ENCODE assay signal across 9 mouse cellular contexts in the genomic region with DNA sequence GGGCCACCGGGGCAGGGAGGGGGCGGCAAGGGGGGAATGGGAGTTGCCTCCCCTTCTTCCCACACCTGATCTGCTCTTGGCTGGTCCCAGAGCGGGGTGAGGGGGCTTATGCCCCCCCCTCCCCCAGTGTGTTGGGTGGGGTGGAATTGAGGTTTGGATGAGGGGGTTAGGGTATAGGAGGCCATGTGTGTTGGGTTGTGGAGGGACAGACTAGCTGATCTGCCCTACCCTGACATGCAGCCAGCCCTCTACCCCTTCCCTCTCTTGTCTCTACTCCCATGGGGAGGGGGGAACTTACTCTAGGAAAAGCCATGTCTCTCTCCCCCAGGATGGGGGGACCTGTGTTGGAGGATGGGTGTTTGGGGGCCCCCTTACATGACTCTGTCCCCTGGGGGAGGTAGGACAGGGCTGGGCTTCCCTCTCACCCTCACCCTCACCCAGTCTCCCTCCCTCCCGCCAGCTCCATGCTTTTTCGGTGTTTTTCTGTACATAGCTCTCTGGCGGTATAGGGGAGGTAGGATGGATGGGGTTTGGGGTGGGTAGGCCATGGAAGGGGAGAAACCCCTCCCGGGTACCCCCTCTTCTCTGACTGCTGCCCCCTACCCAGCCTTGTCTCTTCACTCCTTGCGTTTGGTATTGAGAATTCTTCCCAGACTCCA. TPM values are rescaled to one million over a fixed set of nuclear protein-coding genes. Genes with fewer than 3 reads are reported as not detected.
DNase-seq lines count a peak whose midpoint lies in the region; ATAC-seq and TF ChIP-seq lines count a peak whose summit lies in the region.
"Had no signal": no experiment of that assay in that cellular context is flagged by ENCODE, and none has a peak within 500 bp of the region (broad histone marks: within the 10 kb centered on the region; RNA-seq: fewer than 3 reads in every experiment).

No protein-coding gene starts in this region.

- peak overlapping the region; percentile 83; the same call in 1 of the 2 replicates for H3K9ac ChIP-seq in forebrain, embryonic 13.5 days
- H3K9ac ChIP-seq in forebrain, postnatal 0 days: no peak overlapping the region
- H3K9ac ChIP-seq in lung, postnatal 0 days (replicated peaks; ENCODE audit: low read depth): no peak overlapping the region; the same call in 1 of the 2 replicates
- H3K9ac ChIP-seq in limb, embryonic 11.5 days (ENCODE audit: low read length): peak overlapping the region; percentile 34
- H3K9ac ChIP-seq in stomach, embryonic 15.5 days: peak overlapping the region; percentile 29; the same call in 1 of the 2 replicates

- H3K27ac ChIP-seq in forebrain, embryonic 13.5 days: no peak overlapping the region
- no peak overlapping the region for H3K27ac ChIP-seq in forebrain, postnatal 0 days (ENCODE audit: low read depth, low read length)
- peak overlapping the region; percentile 11; the same call in 1 of the 2 replicates for H3K27ac ChIP-seq in lung, postnatal 0 days (ENCODE audit: low read length)
- no peak overlapping the region for H3K27ac ChIP-seq in limb, embryonic 11.5 days (replicated peaks; ENCODE audit: low read depth, low read length)
- H3K27ac ChIP-seq in stomach, embryonic 15.5 days: peak overlapping the region; percentile 61

- DNase-seq in forebrain, postnatal 0 days: no peak
- DNase-seq in lung, postnatal 0 days (ENCODE audit: low spot score): no peak
- DNase-seq in lung, adult 18-20 months: no peak
- DNase-seq in limb, embryonic 11.5 days (ENCODE audit: low spot score): no peak
- no peak for DNase-seq in adrenal gland, adult 8-10 months
- no peak for DNase-seq in kidney, postnatal 10 days
- DNase-seq: kidney, postnatal 25 days had no signal

- ATAC-seq in forebrain, embryonic 13.5 days: no peak
- no peak for ATAC-seq in forebrain, postnatal 0 days
- no peak for ATAC-seq in lung, postnatal 0 days
- no peak for ATAC-seq in limb, embryonic 11.5 days (ENCODE audit: insufficient number of reproducible peaks, low FRiP score, low TSS enrichment, low read depth)
- no peak for ATAC-seq in stomach, embryonic 15.5 days (ENCODE audit: insufficient read depth, low FRiP score, low read depth)

- TF ChIP-seq EP300 in lung, postnatal 0 days (IDR thresholded peaks at IDR 0.05): no peak

- no peak for TF ChIP-seq CTCF in forebrain, postnatal 0 days (IDR thresholded peaks at IDR 0.05; ENCODE audit: low read depth)
- TF ChIP-seq CTCF in lung, postnatal 0 days (IDR thresholded peaks at IDR 0.05): no peak

- no peak overlapping the region for H3K4me3 ChIP-seq in forebrain, embryonic 13.5 days
- H3K4me3 ChIP-seq in forebrain, postnatal 0 days (ENCODE audit: low read depth, low read length): no peak overlapping the region
- no peak overlapping the region for H3K4me3 ChIP-seq in lung, postnatal 0 days (ENCODE audit: low read depth, low read length)
- H3K4me3 ChIP-seq in limb, embryonic 11.5 days (ENCODE audit: low read depth, low read length): peak overlapping the region; percentile 64; the same call in 1 of the 2 replicates
- peak overlapping the region; percentile 98 for H3K4me3 ChIP-seq in stomach, embryonic 15.5 days (replicated peaks)

- H3K27me3 ChIP-seq in forebrain, embryonic 13.5 days: no peaks in the 10 kb centered on the region
- no peaks in the 10 kb centered on the region for H3K27me3 ChIP-seq in forebrain, postnatal 0 days (ENCODE audit: insufficient read depth, low read length)
- H3K27me3 ChIP-seq in lung, postnatal 0 days (replicated peaks; ENCODE audit: insufficient read depth, low read length): no peaks in the 10 kb centered on the region
- H3K27me3 ChIP-seq in limb, embryonic 11.5 days (ENCODE audit: control insufficient read depth, insufficient read depth, low read length): no peaks in the 10 kb centered on the region
- no peaks in the 10 kb centered on the region for H3K27me3 ChIP-seq in stomach, embryonic 15.5 days (replicated peaks)

- peaks cover 46% of the 10 kb centered on the region for H3K4me1 ChIP-seq in forebrain, embryonic 13.5 days
- no peaks in the 10 kb centered on the region for H3K4me1 ChIP-seq in forebrain, postnatal 0 days (ENCODE audit: insufficient read depth)
- peaks cover 6% of the 10 kb centered on the region; the same call in 1 of the 2 replicates for H3K4me1 ChIP-seq in lung, postnatal 0 days (ENCODE audit: insufficient read depth, low read depth, low read length)
- H3K4me1 ChIP-seq in limb, embryonic 11.5 days (ENCODE audit: control insufficient read depth, insufficient read depth, low read length): peaks cover 18% of the 10 kb centered on the region
- peaks cover 33% of the 10 kb centered on the region for H3K4me1 ChIP-seq in stomach, embryonic 15.5 days

- peaks cover 68% of the 10 kb centered on the region for H3K36me3 ChIP-seq in forebrain, embryonic 13.5 days (ENCODE audit: poor library complexity, severe bottlenecking)
- peaks cover 58% of the 10 kb centered on the region for H3K36me3 ChIP-seq in forebrain, postnatal 0 days (ENCODE audit: insufficient read depth)
- H3K36me3 ChIP-seq in lung, postnatal 0 days (ENCODE audit: insufficient read depth, low read length): 0 out of 2 replicates have a peak, but pooled peaks cover 3% of the 10 kb centered on the region
- peaks cover 13% of the 10 kb centered on the region for H3K36me3 ChIP-seq in limb, embryonic 11.5 days (ENCODE audit: control insufficient read depth, insufficient read depth, low read length)
- H3K36me3 ChIP-seq in stomach, embryonic 15.5 days: peaks cover 6% of the 10 kb centered on the region; the same call in 1 of the 2 replicates

- no peaks in the 10 kb centered on the region for H3K9me3 ChIP-seq in forebrain, embryonic 13.5 days (replicated peaks)
- H3K9me3 ChIP-seq in forebrain, postnatal 0 days (ENCODE audit: low read length): no peaks in the 10 kb centered on the region
- no peaks in the 10 kb centered on the region for H3K9me3 ChIP-seq in lung, postnatal 0 days (ENCODE audit: low read length)
- H3K9me3 ChIP-seq in limb, embryonic 11.5 days (ENCODE audit: control insufficient read depth, low read length): no peaks in the 10 kb centered on the region
- no peaks in the 10 kb centered on the region for H3K9me3 ChIP-seq in stomach, embryonic 15.5 days

- H3K4me2 ChIP-seq in forebrain, embryonic 13.5 days: peak overlapping the region; percentile 98
- no peak overlapping the region for H3K4me2 ChIP-seq in forebrain, postnatal 0 days (ENCODE audit: low read depth)
- H3K4me2 ChIP-seq in lung, postnatal 0 days (replicated peaks; ENCODE audit: low read depth, low read length): peak overlapping the region; percentile 74
- H3K4me2 ChIP-seq in limb, embryonic 11.5 days (ENCODE audit: low read depth, severe bottlenecking): peak overlapping the region; percentile 89; the same call in 1 of the 2 replicates
- peak overlapping the region; percentile 91 for H3K4me2 ChIP-seq in stomach, embryonic 15.5 days

- 56% methylated on average over 8 of the region's 8 CpGs for WGBS in forebrain, embryonic 13.5 days
- 62% methylated on average over 7 of the region's 8 CpGs for WGBS in forebrain, postnatal 0 days
- WGBS in lung, postnatal 0 days: 54% methylated on average over 7 of the region's 8 CpGs
- 64% methylated on average over 8 of the region's 8 CpGs for WGBS in limb, embryonic 11.5 days
- WGBS in stomach, embryonic 15.5 days: 46% methylated on average over 8 of the region's 8 CpGs

RNA-seq across cellular contexts. Expression of a gene that starts 1.6 kb away (rescaled TPM):
- 17.4 and 17.7 TPM in 2 replicates for polyA plus RNA-seq in forebrain, embryonic 13.5 days (2015; fragmentation: Nextera tagmentation; extraction: Ambion mirVana)
- 20.9 and 22.5 TPM in 2 replicates for total RNA-seq in forebrain, postnatal 0 days (2014; rRNA removed)
- 4.2 and 6.8 TPM in 2 replicates for polyA plus RNA-seq in forebrain, postnatal 0 days (2015; fragmentation: Nextera tagmentation; extraction: Ambion mirVana)
- polyA plus RNA-seq in lung, postnatal 0 days (2015; fragmentation: Nextera tagmentation; extraction: Ambion mirVana): 9.3 and 9.9 TPM in 2 replicates
- 11.5 and 14.0 TPM in 2 replicates for polyA plus RNA-seq in limb, embryonic 11.5 days (2014; fragmentation: Nextera tagmentation; extraction: Ambion mirVana)
- 13.3 and 14.9 TPM in 2 replicates for polyA plus RNA-seq in stomach, embryonic 15.5 days (2015; fragmentation: Nextera tagmentation; extraction: Ambion mirVana)
- total RNA-seq in adrenal gland, adult 8-10 months (2022): 10 to 100 TPM in 1 of 4 experiments, 1 to 10 TPM in 3; 6.6 to 10.1 (median 9.0) TPM

RNA-seq across cellular contexts. Expression of a gene that starts 30.3 kb away (rescaled TPM):
- polyA plus RNA-seq in forebrain, embryonic 13.5 days (2015; fragmentation: Nextera tagmentation; extraction: Ambion mirVana): 5.9 TPM in 2 replicates
- total RNA-seq in forebrain, postnatal 0 days (2014; rRNA removed): 84.2 and 85.2 TPM in 2 replicates
- polyA plus RNA-seq in forebrain, postnatal 0 days (2015; fragmentation: Nextera tagmentation; extraction: Ambion mirVana): 3.1 and 5.0 TPM in 2 replicates
- polyA plus RNA-seq in lung, postnatal 0 days (2015; fragmentation: Nextera tagmentation; extraction: Ambion mirVana): 1.0 and 1.4 TPM in 2 replicates
- 3.1 and 3.5 TPM in 2 replicates for polyA plus RNA-seq in limb, embryonic 11.5 days (2014; fragmentation: Nextera tagmentation; extraction: Ambion mirVana)
- polyA plus RNA-seq in stomach, embryonic 15.5 days (2015; fragmentation: Nextera tagmentation; extraction: Ambion mirVana): 2.0 and 2.2 TPM in 2 replicates
- 10 to 100 TPM; 19.7 to 36.9 (median 26.9) TPM for total RNA-seq in adrenal gland, adult 8-10 months (2022)

RNA-seq across cellular contexts. Expression of a gene that starts 32.0 kb away (rescaled TPM):
- polyA plus RNA-seq in forebrain, embryonic 13.5 days (2015; fragmentation: Nextera tagmentation; extraction: Ambion mirVana): 171 and 172 TPM in 2 replicates
- 44.4 and 44.9 TPM in 2 replicates for total RNA-seq in forebrain, postnatal 0 days (2014; rRNA removed)
- polyA plus RNA-seq in forebrain, postnatal 0 days (2015; fragmentation: Nextera tagmentation; extraction: Ambion mirVana): 147 and 158 TPM in 2 replicates
- 179 and 180 TPM in 2 replicates for polyA plus RNA-seq in lung, postnatal 0 days (2015; fragmentation: Nextera tagmentation; extraction: Ambion mirVana)
- polyA plus RNA-seq in limb, embryonic 11.5 days (2014; fragmentation: Nextera tagmentation; extraction: Ambion mirVana): 164 and 170 TPM in 2 replicates
- 179 and 191 TPM in 2 replicates for polyA plus RNA-seq in stomach, embryonic 15.5 days (2015; fragmentation: Nextera tagmentation; extraction: Ambion mirVana)
- 100 to 1,000 TPM; 151 to 162 (median 155) TPM for total RNA-seq in adrenal gland, adult 8-10 months (2022)

RNA-seq across cellular contexts. Expression of a gene that starts 38.5 kb away (rescaled TPM):
- 8.8 and 9.5 TPM in 2 replicates for polyA plus RNA-seq in forebrain, embryonic 13.5 days (2015; fragmentation: Nextera tagmentation; extraction: Ambion mirVana)
- total RNA-seq in forebrain, postnatal 0 days (2014; rRNA removed): 35.4 and 38.9 TPM in 2 replicates
- polyA plus RNA-seq in forebrain, postnatal 0 days (2015; fragmentation: Nextera tagmentation; extraction: Ambion mirVana): 20.4 and 24.1 TPM in 2 replicates
- polyA plus RNA-seq in lung, postnatal 0 days (2015; fragmentation: Nextera tagmentation; extraction: Ambion mirVana): 15.2 and 16.2 TPM in 2 replicates
- 4.7 and 5.0 TPM in 2 replicates for polyA plus RNA-seq in limb, embryonic 11.5 days (2014; fragmentation: Nextera tagmentation; extraction: Ambion mirVana)
- 8.5 and 8.7 TPM in 2 replicates for polyA plus RNA-seq in stomach, embryonic 15.5 days (2015; fragmentation: Nextera tagmentation; extraction: Ambion mirVana)
- 10 to 100 TPM; 46.9 to 60.1 (median 53.5) TPM for total RNA-seq in adrenal gland, adult 8-10 months (2022)

RNA-seq across cellular contexts. Expression of a gene that starts 54.5 kb away (rescaled TPM):
- 8.9 and 9.2 TPM in 2 replicates for polyA plus RNA-seq in forebrain, embryonic 13.5 days (2015; fragmentation: Nextera tagmentation; extraction: Ambion mirVana)
- 1.0 and 3.3 TPM in 2 replicates for total RNA-seq in forebrain, postnatal 0 days (2014; rRNA removed)
- 0.74 and 1.5 TPM in 2 replicates for polyA plus RNA-seq in forebrain, postnatal 0 days (2015; fragmentation: Nextera tagmentation; extraction: Ambion mirVana)
- 0.35 and 0.44 TPM in 2 replicates for polyA plus RNA-seq in lung, postnatal 0 days (2015; fragmentation: Nextera tagmentation; extraction: Ambion mirVana)
- 7.3 and 9.8 TPM in 2 replicates for polyA plus RNA-seq in limb, embryonic 11.5 days (2014; fragmentation: Nextera tagmentation; extraction: Ambion mirVana)
- polyA plus RNA-seq in stomach, embryonic 15.5 days (2015; fragmentation: Nextera tagmentation; extraction: Ambion mirVana): 6.1 and 7.6 TPM in 2 replicates
- total RNA-seq in adrenal gland, adult 8-10 months (2022): 1 to 10 TPM; 1.0 to 3.2 (median 1.6) TPM

Comparison
In these comparisons a context has a peak if more than half of its experiments do, and no peak if none do; other contexts are left out.
1. H3K9ac ChIP-seq: peak in forebrain, embryonic 13.5 days (single experiment), limb, embryonic 11.5 days (single experiment) and stomach, embryonic 15.5 days (single experiment); none in forebrain, postnatal 0 days (single experiment) and lung, postnatal 0 days (single experiment).
2. H3K27ac ChIP-seq: peak in lung, postnatal 0 days (single experiment) and stomach, embryonic 15.5 days (single experiment); none in forebrain, embryonic 13.5 days (single experiment), forebrain, postnatal 0 days (single experiment) and limb, embryonic 11.5 days (single experiment).
3. H3K4me3 ChIP-seq: peak in limb, embryonic 11.5 days (single experiment) and stomach, embryonic 15.5 days (single experiment); none in forebrain, embryonic 13.5 days (single experiment), forebrain, postnatal 0 days (single experiment) and lung, postnatal 0 days (single experiment).